Mouse (Mus musculus) midbrain, embryonic 16.5 days (tissue): ENCODE data around the gene Gm12185. TPM values are rescaled to one million over a fixed set of nuclear protein-coding genes. Genes with fewer than 3 reads are reported as not detected.
"Not testable (repeated sequence)": the region's sequence is repeated elsewhere in the genome, so short reads cannot be mapped to it uniquely, and the experiment has no call there.

Experiments
- ATAC-seq: fragments of 200-750 bp; cut with Nextera tagmentation; 2 replicates; pipeline ENCODE4 v1.8.0; 2017; ENCODE audit warnings: moderate TSS enrichment
- H3K27ac ChIP-seq: fragments of 300-500 bp; sonication (generic); 2 replicates; pipeline ENCODE4 v1.5.1; 2014; ENCODE audit warnings: mild to moderate bottlenecking, low read length, mixed read lengths
- H3K27me3 ChIP-seq: fragments of 300-500 bp; sonication (generic); 2 replicates; pipeline ENCODE4 v1.6.1; 2014; ENCODE audit warnings: low read depth, low read length, mixed read lengths; ENCODE audit not compliant: control insufficient read depth, insufficient read depth
- H3K36me3 ChIP-seq: fragments of 300-500 bp; sonication (generic); 2 replicates; pipeline ENCODE4 v1.6.1; 2014; ENCODE audit warnings: mild to moderate bottlenecking, low read length, moderate library complexity, mixed read lengths; ENCODE audit not compliant: control insufficient read depth, insufficient read depth
- H3K4me1 ChIP-seq: fragments of 300-500 bp; sonication (generic); 2 replicates; pipeline ENCODE4 v1.6.1; 2014; ENCODE audit warnings: mild to moderate bottlenecking, low read length, mixed read lengths; ENCODE audit not compliant: control insufficient read depth, insufficient read depth
- H3K4me2 ChIP-seq: fragments of 300-500 bp; sonication (generic); 2 replicates; pipeline ENCODE4 v1.6.1; 2014; ENCODE audit warnings: mild to moderate bottlenecking, low read length, mixed read lengths
- H3K4me3 ChIP-seq: fragments of 300-500 bp; sonication (generic); 2 replicates; pipeline ENCODE4 v1.5.1; 2014; ENCODE audit warnings: low read depth, mild to moderate bottlenecking, low read length, moderate library complexity, mixed read lengths
- H3K9ac ChIP-seq: fragments of 300-500 bp; sonication (generic); 2 replicates; pipeline ENCODE4 v1.6.1; 2014; ENCODE audit warnings: low read depth, low read length, mixed read lengths
- H3K9me3 ChIP-seq: fragments of 300-500 bp; sonication (generic); replicated peaks from 2 replicates; pipeline ENCODE4 v1.6.1; 2014; ENCODE audit warnings: mild to moderate bottlenecking, low read length, mixed read lengths; ENCODE audit not compliant: control insufficient read depth, poor library complexity, severe bottlenecking
- WGBS: fragments of 180-500 bp; shearing (Covaris S2); extraction: QIAGEN DNeasy Blood & Tissue Kit; methylation state at CpG from one replicate; pipeline ENCODE4 v1.1.7; 2014; 5-methylcytosine and 5-hydroxymethylcytosine counted together
- polyA plus RNA-seq: library from polyadenylated mRNA; unstranded; fragments of >200 nt; fragmentation: Nextera tagmentation; extraction: Ambion mirVana; gene quantifications from 2 replicates; pipeline ENCODE4 v1.2.1, GENCODE M21; 2015

Gm12185 gene
- polyA plus RNA-seq, 1 experiment from 2014 or later = not detected

DNA sequence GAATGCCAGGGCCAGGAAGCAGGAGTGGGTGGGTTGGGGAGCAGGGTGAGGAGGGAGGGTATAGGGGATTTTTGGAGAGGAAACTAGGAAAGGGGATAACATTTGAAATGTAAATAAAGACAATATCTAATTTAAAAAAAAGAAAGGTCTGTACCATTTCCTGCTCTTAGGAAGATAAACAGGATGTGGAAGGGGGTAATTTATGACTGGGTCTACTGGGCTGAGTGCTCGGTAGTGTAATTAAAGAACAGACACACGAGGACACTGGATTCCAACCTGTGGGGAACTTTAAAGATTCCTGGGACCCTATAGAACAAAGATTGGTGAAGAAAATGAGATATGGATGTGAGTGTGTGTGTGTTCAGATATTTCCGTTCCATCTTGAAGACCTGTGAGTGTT, 9.2 kb downstream of the Gm12185 start:
- not testable (repeated sequence) for H3K4me2 ChIP-seq, ATAC-seq, H3K9ac ChIP-seq, H3K27ac ChIP-seq, H3K27me3 ChIP-seq, H3K36me3 ChIP-seq, H3K9me3 ChIP-seq, H3K4me1 ChIP-seq, H3K4me3 ChIP-seq
- WGBS = no CpG with 5 or more reads among the region's 3 CpGs

GRCm38 (mm10) chr11:48980052-48980451, 12.0 kb downstream of the Gm12185 start:
- not testable (repeated sequence) for ATAC-seq
- WGBS = no CpG with 5 or more reads among the region's 5 CpGs

GRCm38 (mm10) chr11:48979251-48979650, 12.8 kb downstream of the Gm12185 start, which contains the start of gene 9930111J21Rik1:
Gene 9930111J21Rik1, minus strand, starts transcription at chr11:48979398.
- not testable (repeated sequence) for H3K27ac ChIP-seq, H3K36me3 ChIP-seq, ATAC-seq, H3K27me3 ChIP-seq, H3K4me3 ChIP-seq, H3K9me3 ChIP-seq, H3K4me1 ChIP-seq, H3K4me2 ChIP-seq, H3K9ac ChIP-seq
- no CpG with 5 or more reads among the region's 3 CpGs for WGBS

More at GRCm38 (mm10) chr11:48980052-48980451, 12.0 kb downstream of the Gm12185 start:
- not testable (repeated sequence) for H3K4me2 ChIP-seq, H3K27me3 ChIP-seq, H3K9ac ChIP-seq, H3K4me3 ChIP-seq, H3K4me1 ChIP-seq, H3K27ac ChIP-seq, H3K9me3 ChIP-seq, H3K36me3 ChIP-seq

- H3K27ac ChIP-seq, H3K9me3 ChIP-seq, H3K9ac ChIP-seq, H3K36me3 ChIP-seq, H3K4me2 ChIP-seq, ATAC-seq, H3K4me3 ChIP-seq, H3K27me3 ChIP-seq, H3K4me1 ChIP-seq: not testable (repeated sequence)
- WGBS = no CpG with 5 or more reads among the region's 1 CpGs
Measured at GRCm38 (mm10) chr11:48978240-48978939, 13.6 kb downstream of the Gm12185 start, which contains the start of gene Olfr56. Gene Olfr56, plus strand, starts transcription at chr11:48978889.

DNA sequence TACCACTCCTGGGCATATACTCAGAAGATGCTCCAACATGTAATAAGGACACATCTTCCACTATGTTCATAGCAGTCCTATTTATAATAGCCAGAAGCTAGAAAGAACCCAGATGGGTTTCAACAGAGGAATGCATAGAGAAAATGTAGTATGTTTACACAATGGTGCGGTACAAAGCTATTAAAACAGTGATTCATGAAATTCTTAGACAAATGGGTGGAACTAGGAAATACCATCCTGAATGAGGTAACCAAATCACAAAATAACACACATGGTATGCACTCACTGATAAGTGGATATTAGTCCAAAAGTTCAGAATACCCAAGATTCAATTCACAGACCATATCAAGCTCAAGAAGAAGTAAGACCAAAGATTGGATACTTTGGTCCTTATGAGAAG, 17.3 kb downstream of the Gm12185 start:
- H3K4me3 ChIP-seq, H3K27me3 ChIP-seq, H3K4me1 ChIP-seq, H3K36me3 ChIP-seq, ATAC-seq, H3K4me2 ChIP-seq, H3K9me3 ChIP-seq, H3K27ac ChIP-seq, H3K9ac ChIP-seq: not testable (repeated sequence)
- WGBS = no CpG with 5 or more reads among the region's 1 CpGs

- H3K4me1 ChIP-seq, H3K27me3 ChIP-seq, H3K9ac ChIP-seq, H3K9me3 ChIP-seq, ATAC-seq, H3K36me3 ChIP-seq, H3K4me3 ChIP-seq, H3K4me2 ChIP-seq, H3K27ac ChIP-seq: not testable (repeated sequence)
- 92% methylated on average over 6 of the region's 6 CpGs for WGBS
Measured at GRCm38 (mm10) chr11:48946090-48946489, 45.9 kb downstream of the Gm12185 start, which contains the start of gene Psme2b. Gene Psme2b, minus strand, starts transcription at chr11:48946190.

GRCm38 (mm10) chr11:48939286-48939685, 52.7 kb downstream of the Gm12185 start:
- H3K4me2 ChIP-seq, ATAC-seq, H3K27me3 ChIP-seq, H3K27ac ChIP-seq, H3K36me3 ChIP-seq, H3K4me1 ChIP-seq, H3K9ac ChIP-seq, H3K4me3 ChIP-seq, H3K9me3 ChIP-seq: not testable (repeated sequence)

GRCm38 (mm10) chr11:48935291-48935690, 56.7 kb downstream of the Gm12185 start:
- H3K36me3 ChIP-seq, H3K4me3 ChIP-seq, H3K9me3 ChIP-seq, H3K4me1 ChIP-seq, ATAC-seq, H3K4me2 ChIP-seq, H3K27me3 ChIP-seq, H3K27ac ChIP-seq, H3K9ac ChIP-seq: not testable (repeated sequence)
- whole genome bisulfite sequencing = no CpG with 5 or more reads among the region's 3 CpGs

- H3K9me3 ChIP-seq, H3K4me2 ChIP-seq, H3K4me1 ChIP-seq, H3K4me3 ChIP-seq, H3K27me3 ChIP-seq, H3K27ac ChIP-seq, H3K36me3 ChIP-seq, H3K9ac ChIP-seq, ATAC-seq: not testable (repeated sequence)
- 78% methylated on average over 1 of the region's 1 CpGs for WGBS
Measured at GRCm38 (mm10) chr11:48933923-48934322, 58.1 kb downstream of the Gm12185 start.
